Mouse (Mus musculus) kidney, adult 2 months (tissue): ENCODE results near the gene Sept9.

Experiments
- CTCF ChIP-seq: fragments of 200-500 bp; conservative IDR thresholded peaks from 2 replicates; pipeline ENCODE4 v1.5.1; 2011; ENCODE audit warnings: low read depth, mild to moderate bottlenecking, control low read depth, low read length, moderate library complexity, mixed read lengths; ENCODE audit not compliant: insufficient read depth, insufficient read length
- POLR2A ChIP-seq: fragments of 200-500 bp; IDR thresholded peaks from one replicate; pipeline ENCODE4 v1.6.1; 2011; ENCODE audit warnings: low read depth, low read length, control low read depth

- TF ChIP-seq CTCF (no peak), POLR2A (no peak)
Measured at GRCm38 (mm10) chr11:117296500-117297189, 97.2 kb downstream of the Sept9 start.
